Mouse (Mus musculus) liver, postnatal 0 days (tissue): ENCODE results near the gene Btnl1.

ENCODE experiments used
- CTCF ChIP-seq: sonication (generic); IDR thresholded peaks from 2 replicates; pipeline ENCODE4 v1.5.1; 2016; ENCODE audit warnings: antibody characterized with exemption, low read depth
- EP300 ChIP-seq: IDR thresholded peaks from 2 replicates; pipeline ENCODE4 v1.6.1; 2016; ENCODE audit warnings: antibody characterized with exemption, low read depth, mild to moderate bottlenecking

GRCm38 (mm10) chr17:34354940-34355339 lies 22.0 kb upstream of the Btnl1 start:
- no peak for TF ChIP-seq CTCF
- no peak for TF ChIP-seq EP300
